Mouse (Mus musculus) neutrophil, adult 5-6 weeks (primary cell): Measurements from ENCODE around the gene Fam189a1. TPM values are rescaled to one million over a fixed set of nuclear protein-coding genes. Genes with fewer than 3 reads are reported as not detected.

Source experiments
- ATAC-seq: fragments of 151-379, 151-347 bp; 2 replicates; pipeline ENCODE4 v1.8.0; 2017; ENCODE audit warnings: mild to moderate bottlenecking, moderate TSS enrichment; ENCODE audit not compliant: insufficient number of reproducible peaks, poor library complexity, low FRiP score, severe bottlenecking; ENCODE audit errors: extremely low read depth
- total RNA-seq: library from RNA; stranded (forward); fragments of 200-1000 nt; gene quantifications from 2 replicates; pipeline ENCODE4 v1.2.3, GENCODE M21; 2017

Gene Fam189a1
- total RNA-seq, 1 experiment from 2014 or later: not detected

GRCm38 (mm10) chr7:64984468-64985120 lies 171.8 kb downstream of the Fam189a1 start:
- no peak for ATAC-seq

GRCm38 (mm10) chr7:64981511-64982235 lies 174.7 kb downstream of the Fam189a1 start:
- ATAC-seq: no peak

- no peak for ATAC-seq
Measured at GRCm38 (mm10) chr7:64973590-64974262, 182.6 kb downstream of the Fam189a1 start.

GRCm38 (mm10) chr7:64962128-64962527 lies 194.2 kb downstream of the Fam189a1 start:
- ATAC-seq: no peak

- no peak for ATAC-seq
Measured at GRCm38 (mm10) chr7:64959087-64959486, 197.3 kb downstream of the Fam189a1 start.

GRCm38 (mm10) chr7:64952181-64952580 lies 204.2 kb downstream of the Fam189a1 start:
- ATAC-seq: no peak

- no peak for ATAC-seq
Measured at GRCm38 (mm10) chr7:64950771-64951099, 205.6 kb downstream of the Fam189a1 start.

- ATAC-seq: no peak
Measured at GRCm38 (mm10) chr7:64949910-64950770, 206.2 kb downstream of the Fam189a1 start.

- ATAC-seq: no peak
Measured at GRCm38 (mm10) chr7:64949465-64949864, 206.9 kb downstream of the Fam189a1 start.

GRCm38 (mm10) chr7:64944686-64945085 lies 211.7 kb downstream of the Fam189a1 start:
- no peak for ATAC-seq

- ATAC-seq: no peak
Measured at GRCm38 (mm10) chr7:64944175-64944574, 212.2 kb downstream of the Fam189a1 start.

- no peak for ATAC-seq
Measured at GRCm38 (mm10) chr7:64936927-64937326, 219.4 kb downstream of the Fam189a1 start.

- ATAC-seq: no peak
Measured at GRCm38 (mm10) chr7:64934115-64934514, 222.3 kb downstream of the Fam189a1 start.

- ATAC-seq: no peak
Measured at GRCm38 (mm10) chr7:64930980-64931379, 225.4 kb downstream of the Fam189a1 start.

- ATAC-seq: no peak
Measured at GRCm38 (mm10) chr7:64923918-64924317, 232.5 kb downstream of the Fam189a1 start.

GRCm38 (mm10) chr7:64921189-64921588 lies 235.2 kb downstream of the Fam189a1 start:
- no peak for ATAC-seq

GRCm38 (mm10) chr7:64920735-64921134 lies 235.6 kb downstream of the Fam189a1 start:
- ATAC-seq: no peak

- ATAC-seq: no peak
Measured at GRCm38 (mm10) chr7:64916654-64917053, 239.7 kb downstream of the Fam189a1 start.

GRCm38 (mm10) chr7:64915121-64915520 lies 241.2 kb downstream of the Fam189a1 start:
- no peak for ATAC-seq
